Mouse (Mus musculus): ENCODE results near the gene Nxpe4. TPM values are rescaled to one million over a fixed set of nuclear protein-coding genes. Genes with fewer than 3 reads are reported as not detected.
"Not testable (repeated sequence)": the region's sequence is repeated elsewhere in the genome, so short reads cannot be mapped to it uniquely, and the experiment has no call there.

Gene Nxpe4
- total and polyA plus RNA-seq, 3 experiments = 2.0 to 9.6 (median 4.8) TPM

GRCm38 (mm10) chr9:48294754-48295153 lies 132.9 kb downstream of the Nxpe4 start:
- Histone ChIP-seq H3K9ac (ENCODE audit: insufficient read depth, low read depth) (no peak overlapping the region), H3K27ac (ENCODE audit: insufficient read depth, low read depth) (no peak overlapping the region), H3K4me2 (ENCODE audit: insufficient read depth, low read depth, poor library complexity, severe bottlenecking) (no peak overlapping the region), H3K36me3 (replicated peaks in 1 of 2; ENCODE audit: control insufficient read depth in 1 of 2, insufficient read depth in 1 of 2, low read length in 1 of 2) (no peaks in the 10 kb centered on the region), H3K27me3 (replicated peaks) (no peaks in the 10 kb centered on the region), H3K79me2 (replicated peaks; ENCODE audit: control insufficient read depth, extremely low read depth, insufficient read depth, poor library complexity, severe bottlenecking) (no peaks in the 10 kb centered on the region), H3K4me1 (ENCODE audit: control insufficient read depth in 1 of 2, insufficient read depth in 2 of 2) (peaks cover 0 to 4% of the 10 kb centered on the region in 2 experiments; a peak in 1 of 4 replicates), H3K9me3 (replicated peaks; ENCODE audit: low read length) (no peaks in the 10 kb centered on the region), H3K4me3 (replicated peaks in 1 of 3; ENCODE audit: low read depth in 2 of 3, low read length in 2 of 3, poor library complexity in 1 of 3) (no peak overlapping the region)
- DNase-seq (ENCODE audit: extremely low read depth) = no peak
- dilution Hi-C loops (cut with MboI; ENCODE audit: extremely low pct_ligation_motif_present, extremely low pct_unique_long_range_greater_than_20kb, low sequenced_read_pairs) = no loop called here
- no peak for TF ChIP-seq CHD1 (IDR thresholded peaks at IDR 0.05; ENCODE audit: low read depth, low read length)
- in situ Hi-C loops (cut with MboI; ENCODE audit: low pct_ligation_motif_present, low pct_unique_long_range_greater_than_20kb, low sequenced_read_pairs) = no loop called here

GRCm38 (mm10) chr9:48298983-48299382 lies 137.2 kb downstream of the Nxpe4 start:
- H3K4me1 ChIP-seq (ENCODE audit: control insufficient read depth in 1 of 2, insufficient read depth in 2 of 2) = peaks cover 0 to 4% of the 10 kb centered on the region in 2 experiments; a peak in 1 of 4 replicates
- no peaks in the 10 kb centered on the region for H3K9me3 ChIP-seq (replicated peaks; ENCODE audit: low read length)
- in situ Hi-C loops (cut with MboI; ENCODE audit: low pct_ligation_motif_present, low pct_unique_long_range_greater_than_20kb, low sequenced_read_pairs) (no loop called here), dilution Hi-C loops (cut with MboI; ENCODE audit: extremely low pct_ligation_motif_present, extremely low pct_unique_long_range_greater_than_20kb, low sequenced_read_pairs) (no loop called here)
- TF ChIP-seq NELFE (IDR thresholded peaks at IDR 0.05; ENCODE audit: low read depth, low read length) = no peak
- TF ChIP-seq ETS1 (conservative IDR thresholded peaks at IDR 0.05; ENCODE audit: low read depth, low read length) = no peak
- TF ChIP-seq USF2 (conservative IDR thresholded peaks at IDR 0.05; ENCODE audit: low read depth, low read length) = peak; percentile 49
- no peak for TF ChIP-seq POLR2A (IDR thresholded peaks at IDR 0.05; ENCODE audit: low read depth, low read length)
- no peak for TF ChIP-seq CTCF (conservative IDR thresholded peaks at IDR 0.05 in 1 of 2, IDR thresholded peaks at IDR 0.05 in 1 of 2; ENCODE audit: low read depth in 2 of 2, low read length in 2 of 2)
- peak; percentile 34; the same call in 1 of the 2 replicates for TF ChIP-seq BHLHE40 (IDR thresholded peaks at IDR 0.05; ENCODE audit: low read depth, low read length)
- TF ChIP-seq MYC (IDR thresholded peaks at IDR 0.05; ENCODE audit: low read depth, low read length) = no peak
- TF ChIP-seq ELF1 (IDR thresholded peaks at IDR 0.05; ENCODE audit: low read depth, low read length) = no peak
- no peak for TF ChIP-seq MEF2A (IDR thresholded peaks at IDR 0.05; ENCODE audit: borderline replicate concordance, low read depth, low read length)
- TF ChIP-seq TCF12 (IDR thresholded peaks at IDR 0.05; ENCODE audit: low read depth, low read length) = no peak
- peak; percentile 57 for TF ChIP-seq USF1 (IDR thresholded peaks at IDR 0.05; ENCODE audit: low read depth, low read length)
- DNase-seq (ENCODE audit: extremely low read depth) = peak; percentile 5
- no peak overlapping the region for H3K27ac ChIP-seq (ENCODE audit: insufficient read depth, low read depth)
- H3K27me3 ChIP-seq (replicated peaks) = no peaks in the 10 kb centered on the region
- no peak overlapping the region for H3K4me2 ChIP-seq (ENCODE audit: insufficient read depth, low read depth, poor library complexity, severe bottlenecking)
- no peak overlapping the region for H3K9ac ChIP-seq (ENCODE audit: insufficient read depth, low read depth)
- no peak overlapping the region for H3K4me3 ChIP-seq (replicated peaks in 1 of 3; ENCODE audit: low read depth in 2 of 3, low read length in 2 of 3, poor library complexity in 1 of 3)
- H3K36me3 ChIP-seq (replicated peaks in 1 of 2; ENCODE audit: control insufficient read depth in 1 of 2, insufficient read depth in 1 of 2, low read length in 1 of 2) = no peaks in the 10 kb centered on the region
- no peaks in the 10 kb centered on the region for H3K79me2 ChIP-seq (replicated peaks; ENCODE audit: control insufficient read depth, extremely low read depth, insufficient read depth, poor library complexity, severe bottlenecking)

- DNase-seq (ENCODE audit: extremely low read depth); H3K9me3 ChIP-seq (replicated peaks; ENCODE audit: low read length); H3K9ac ChIP-seq (ENCODE audit: insufficient read depth, low read depth); H3K27me3 ChIP-seq (replicated peaks); H3K79me2 ChIP-seq (replicated peaks; ENCODE audit: control insufficient read depth, extremely low read depth, insufficient read depth, poor library complexity, severe bottlenecking); H3K4me2 ChIP-seq (ENCODE audit: insufficient read depth, low read depth, poor library complexity, severe bottlenecking); H3K36me3 ChIP-seq (replicated peaks in 1 of 2; ENCODE audit: control insufficient read depth in 1 of 2, insufficient read depth in 1 of 2, low read length in 1 of 2); H3K4me3 ChIP-seq (replicated peaks in 1 of 3; ENCODE audit: low read depth in 2 of 3, low read length in 2 of 3, poor library complexity in 1 of 3); in situ Hi-C loops (cut with MboI; ENCODE audit: low pct_ligation_motif_present, low pct_unique_long_range_greater_than_20kb, low sequenced_read_pairs); H3K4me1 ChIP-seq (ENCODE audit: control insufficient read depth in 1 of 2, insufficient read depth in 2 of 2); dilution Hi-C loops (cut with MboI; ENCODE audit: extremely low pct_ligation_motif_present, extremely low pct_unique_long_range_greater_than_20kb, low sequenced_read_pairs); H3K27ac ChIP-seq (ENCODE audit: insufficient read depth, low read depth): not testable (repeated sequence)
Measured at GRCm38 (mm10) chr9:48303564-48303963, 141.7 kb downstream of the Nxpe4 start.

All from CH12.LX (cell line).